Mouse (Mus musculus): Measurements from ENCODE around the gene Omt2b.
"Not testable (repeated sequence)": the region's sequence is repeated elsewhere in the genome, so short reads cannot be mapped to it uniquely, and the experiment has no call there.

GRCm38 (mm10) chr9:78292462-78292861 lies 34.9 kb upstream of the Omt2b start:
- TF ChIP-seq CTCF (IDR thresholded peaks at IDR 0.05; ENCODE audit: insufficient read depth, low read length); POLR2A (IDR thresholded peaks at IDR 0.05; ENCODE audit: borderline replicate concordance, extremely low read depth, low read depth, low read length): not testable (repeated sequence)

All from lung, adult 2 months (tissue).